Mouse (Mus musculus): Measurements from ENCODE around the gene Ppfia1. TPM values are rescaled to one million over a fixed set of nuclear protein-coding genes. Genes with fewer than 3 reads are reported as not detected.

Ppfia1 gene
- polyA plus RNA-seq, 1 experiment from 2014 or later, result 23.1 TPM

- ATAC-seq (ENCODE audit: low FRiP score, low read depth), result no peak
- H3K4me3 ChIP-seq, result peak overlapping the region; percentile 64
- H3K4me2 ChIP-seq, result peak overlapping the region; percentile 72
- no peaks in the 10 kb centered on the region for H3K27me3 ChIP-seq
- peaks cover 21% of the 10 kb centered on the region for H3K4me1 ChIP-seq (replicated peaks)
- H3K9me3 ChIP-seq, result no peaks in the 10 kb centered on the region
- H3K9ac ChIP-seq, result peak overlapping the region; percentile 89
- 73% methylated on average over 2 of the region's 2 CpGs for WGBS
- H3K36me3 ChIP-seq, result peaks cover 4% of the 10 kb centered on the region; the same call in 1 of the 2 replicates
- H3K27ac ChIP-seq (replicated peaks), result peak overlapping the region; percentile 80
Observed at GRCm38 (mm10) chr7:144471103-144471502, 82.4 kb downstream of the Ppfia1 start.

- Histone ChIP-seq H3K4me1 (replicated peaks) (peaks cover 21% of the 10 kb centered on the region), H3K36me3 (0 out of 2 replicates have a peak, but pooled peaks cover 2% of the 10 kb centered on the region), H3K4me3 (peak within 1 kb of the TSS; percentile 64), H3K4me2 (peak within 1 kb of the TSS; percentile 72), H3K9me3 (no peaks in the 10 kb centered on the region), H3K27me3 (no peaks in the 10 kb centered on the region), H3K9ac (peak within 1 kb of the TSS; percentile 89), H3K27ac (replicated peaks) (peak within 1 kb of the TSS; percentile 80)
- peak; percentile 97 for ATAC-seq (ENCODE audit: low FRiP score, low read depth)
- 2% methylated on average over 30 of the region's 30 CpGs for WGBS
Observed at GRCm38 (mm10) chr7:144470545-144471059, 82.9 kb downstream of the Ppfia1 start, which contains the start of gene Cttn. Gene Cttn, minus strand, starts transcription at chr7:144471009.

GRCm38 (mm10) chr7:144469908-144470544, 83.5 kb downstream of the Ppfia1 start:
- ATAC-seq (ENCODE audit: low FRiP score, low read depth), result peak; percentile 17

GRCm38 (mm10) chr7:144469181-144469641, 84.3 kb downstream of the Ppfia1 start:
- Histone ChIP-seq H3K9me3 (no peaks in the 10 kb centered on the region), H3K9ac (peak overlapping the region; percentile 89), H3K4me2 (peak overlapping the region; percentile 72), H3K4me3 (peak overlapping the region; percentile 64), H3K36me3 (peaks cover 15% of the 10 kb centered on the region; the same call in 1 of the 2 replicates), H3K27ac (replicated peaks) (no peak overlapping the region), H3K4me1 (replicated peaks) (peaks cover 21% of the 10 kb centered on the region), H3K27me3 (no peaks in the 10 kb centered on the region)
- ATAC-seq (ENCODE audit: low FRiP score, low read depth), result no peak
- WGBS, result 15% methylated on average over 4 of the region's 4 CpGs

More at GRCm38 (mm10) chr7:144469908-144470544, 83.5 kb downstream of the Ppfia1 start:
- peak overlapping the region; percentile 64 for H3K4me3 ChIP-seq
- no peaks in the 10 kb centered on the region for H3K27me3 ChIP-seq
- peak overlapping the region; percentile 89 for H3K9ac ChIP-seq
- H3K9me3 ChIP-seq, result no peaks in the 10 kb centered on the region
- WGBS, result 1% methylated on average over 31 of the region's 31 CpGs
- H3K4me2 ChIP-seq, result peak overlapping the region; percentile 72
- peaks cover 21% of the 10 kb centered on the region for H3K4me1 ChIP-seq (replicated peaks)
- H3K36me3 ChIP-seq, result peaks cover 7% of the 10 kb centered on the region; the same call in 1 of the 2 replicates
- peak overlapping the region; percentile 80 for H3K27ac ChIP-seq (replicated peaks)

GRCm38 (mm10) chr7:144468741-144469140, 84.8 kb downstream of the Ppfia1 start:
- no peaks in the 10 kb centered on the region for H3K9me3 ChIP-seq
- WGBS, result 95% methylated on average over 5 of the region's 5 CpGs
- ATAC-seq (ENCODE audit: low FRiP score, low read depth), result no peak
- H3K27ac ChIP-seq (replicated peaks), result no peak overlapping the region
- peaks cover 21% of the 10 kb centered on the region for H3K4me1 ChIP-seq (replicated peaks)
- no peaks in the 10 kb centered on the region for H3K27me3 ChIP-seq
- peak overlapping the region; percentile 72; the same call in 1 of the 2 replicates for H3K4me2 ChIP-seq
- no peak overlapping the region for H3K9ac ChIP-seq
- H3K36me3 ChIP-seq, result peaks cover 19% of the 10 kb centered on the region
- 0 out of 2 replicates have a peak overlapping the region, but pooled peaks have one; percentile 64 for H3K4me3 ChIP-seq

GRCm38 (mm10) chr7:144462577-144462976, 91.0 kb downstream of the Ppfia1 start:
- WGBS, result 93% methylated on average over 7 of the region's 7 CpGs
- H3K9ac ChIP-seq, result no peak overlapping the region

GRCm38 (mm10) chr7:144461246-144461902, 92.2 kb downstream of the Ppfia1 start:
- H3K4me1 ChIP-seq (replicated peaks), result no peaks in the 10 kb centered on the region
- H3K36me3 ChIP-seq, result peaks cover 86% of the 10 kb centered on the region
- 96% methylated on average over 6 of the region's 6 CpGs for WGBS
- no peak overlapping the region for H3K4me3 ChIP-seq
- ATAC-seq (ENCODE audit: low FRiP score, low read depth), result no peak
- H3K9me3 ChIP-seq, result no peaks in the 10 kb centered on the region
- no peak overlapping the region for H3K27ac ChIP-seq (replicated peaks)
- no peak overlapping the region for H3K9ac ChIP-seq
- H3K27me3 ChIP-seq, result no peaks in the 10 kb centered on the region
- H3K4me2 ChIP-seq, result no peak overlapping the region

More at GRCm38 (mm10) chr7:144462577-144462976, 91.0 kb downstream of the Ppfia1 start:
- no peak overlapping the region for H3K4me2 ChIP-seq
- no peak overlapping the region for H3K4me3 ChIP-seq
- no peaks in the 10 kb centered on the region for H3K4me1 ChIP-seq (replicated peaks)
- no peaks in the 10 kb centered on the region for H3K9me3 ChIP-seq
- H3K27me3 ChIP-seq, result no peaks in the 10 kb centered on the region
- no peak for ATAC-seq (ENCODE audit: low FRiP score, low read depth)
- no peak overlapping the region for H3K27ac ChIP-seq (replicated peaks)
- peaks cover 74% of the 10 kb centered on the region for H3K36me3 ChIP-seq

- 94% methylated on average over 1 of the region's 1 CpGs for WGBS
Observed at GRCm38 (mm10) chr7:144458881-144459280, 94.6 kb downstream of the Ppfia1 start.

GRCm38 (mm10) chr7:144450661-144451060, 102.9 kb downstream of the Ppfia1 start:
- 0 out of 2 replicates have a peak overlapping the region, but pooled peaks have one; percentile 62 for H3K27ac ChIP-seq (replicated peaks)
- no peaks in the 10 kb centered on the region for H3K9me3 ChIP-seq
- no peak for ATAC-seq (ENCODE audit: low FRiP score, low read depth)
- WGBS, result 90% methylated on average over 9 of the region's 9 CpGs
- H3K9ac ChIP-seq, result no peak overlapping the region
- H3K27me3 ChIP-seq, result no peaks in the 10 kb centered on the region
- peaks cover 74% of the 10 kb centered on the region for H3K36me3 ChIP-seq
- peaks cover 6% of the 10 kb centered on the region; the same call in 1 of the 2 replicates for H3K4me1 ChIP-seq (replicated peaks)
- no peak overlapping the region for H3K4me3 ChIP-seq
- H3K4me2 ChIP-seq, result no peak overlapping the region

More at GRCm38 (mm10) chr7:144458881-144459280, 94.6 kb downstream of the Ppfia1 start:
- ATAC-seq (ENCODE audit: low FRiP score, low read depth), result no peak
- Histone ChIP-seq H3K9ac (no peak overlapping the region), H3K4me1 (replicated peaks) (no peaks in the 10 kb centered on the region), H3K36me3 (peaks cover 93% of the 10 kb centered on the region), H3K27ac (replicated peaks) (no peak overlapping the region), H3K4me3 (no peak overlapping the region), H3K27me3 (no peaks in the 10 kb centered on the region), H3K9me3 (no peaks in the 10 kb centered on the region), H3K4me2 (no peak overlapping the region)

- Histone ChIP-seq H3K4me2 (no peak overlapping the region), H3K4me1 (replicated peaks) (peaks cover 6% of the 10 kb centered on the region; the same call in 1 of the 2 replicates), H3K36me3 (peaks cover 74% of the 10 kb centered on the region), H3K27ac (replicated peaks) (peak overlapping the region; percentile 62), H3K9ac (no peak overlapping the region), H3K27me3 (no peaks in the 10 kb centered on the region), H3K9me3 (no peaks in the 10 kb centered on the region), H3K4me3 (no peak overlapping the region)
- peak; percentile 94 for ATAC-seq (ENCODE audit: low FRiP score, low read depth)
- WGBS, result 75% methylated on average over 13 of the region's 13 CpGs
Observed at GRCm38 (mm10) chr7:144449637-144450570, 103.6 kb downstream of the Ppfia1 start.

- 95% methylated on average over 1 of the region's 1 CpGs for WGBS
Observed at GRCm38 (mm10) chr7:144448186-144448585, 105.3 kb downstream of the Ppfia1 start.

More at GRCm38 (mm10) chr7:144448186-144448585, 105.3 kb downstream of the Ppfia1 start:
- Histone ChIP-seq H3K36me3 (peaks cover 71% of the 10 kb centered on the region), H3K9me3 (no peaks in the 10 kb centered on the region), H3K27ac (replicated peaks) (no peak overlapping the region), H3K9ac (no peak overlapping the region), H3K4me2 (no peak overlapping the region), H3K4me3 (no peak overlapping the region), H3K27me3 (no peaks in the 10 kb centered on the region), H3K4me1 (replicated peaks) (peaks cover 6% of the 10 kb centered on the region; the same call in 1 of the 2 replicates)
- ATAC-seq (ENCODE audit: low FRiP score, low read depth), result no peak

Measured in hindbrain, embryonic 15.5 days (tissue).